Mouse (Mus musculus) monocyte, adult 59 days (primary cell): Measurements from ENCODE around the gene Olfr1082. TPM values are rescaled to one million over a fixed set of nuclear protein-coding genes. Genes with fewer than 3 reads are reported as not detected.

Experiments
- total RNA-seq, 2 experiments: library from RNA; stranded (reverse); gene quantifications; one replicate each; pipeline ENCODE4 v1.2.4; 2023

The Olfr1082 gene
- total RNA-seq: not detected

GRCm38 (mm10) chr2:86598866-86599265, at the start of gene Olfr1082:
Gene Olfr1082, minus strand, starts transcription at chr2:86598966.

GRCm38 (mm10) chr2:86639625-86640024, 40.9 kb upstream of the Olfr1082 start, which contains the start of gene Olfr1084:
Gene Olfr1084, minus strand, starts transcription at chr2:86639725.

GRCm38 (mm10) chr2:86558135-86558534, 40.6 kb downstream of the Olfr1082 start, which contains the start of gene Olfr1080:
Gene Olfr1080, minus strand, starts transcription at chr2:86558235.

Other genes with a start within 250 kb of the Olfr1082 start
- gene Olfr1055, start 248.7 kb downstream of the Olfr1082 start, total RNA-seq: not detected
- not detected for gene Olfr1056, start 236.5 kb downstream of the Olfr1082 start, total RNA-seq
- gene Olfr1057, start 220.6 kb downstream of the Olfr1082 start, total RNA-seq: not detected
- gene Olfr1058, start 210.4 kb downstream of the Olfr1082 start, total RNA-seq: not detected
- not detected for gene Olfr1061, start 184.9 kb downstream of the Olfr1082 start, total RNA-seq
- not detected for gene Olfr1062, start 172.2 kb downstream of the Olfr1082 start, total RNA-seq
- gene Olfr1065, start 148.4 kb downstream of the Olfr1082 start, total RNA-seq: not detected
- not detected for gene Olfr1066, start 142.7 kb downstream of the Olfr1082 start, total RNA-seq
- gene Olfr228, start 111.6 kb downstream of the Olfr1082 start, total RNA-seq: not detected
- not detected for gene Olfr1076, start 90.5 kb downstream of the Olfr1082 start, total RNA-seq
- not detected for gene Olfr1079, start 56.5 kb downstream of the Olfr1082 start, total RNA-seq
- not detected for gene Olfr1080, start 40.7 kb downstream of the Olfr1082 start, total RNA-seq
- not detected for gene Olfr1084, start 40.8 kb upstream of the Olfr1082 start, total RNA-seq
- not detected for gene Olfr1085, start 63.1 kb upstream of the Olfr1082 start, total RNA-seq
- not detected for gene Olfr1086, start 81.1 kb upstream of the Olfr1082 start, total RNA-seq
- not detected for gene Olfr1087, start 99.4 kb upstream of the Olfr1082 start, total RNA-seq
- gene Olfr1089, start 134.7 kb upstream of the Olfr1082 start, total RNA-seq: not detected
- not detected for gene Olfr1090, start 160.0 kb upstream of the Olfr1082 start, total RNA-seq
- gene Olfr1093, start 183.5 kb upstream of the Olfr1082 start, total RNA-seq: not detected
- gene Olfr141, start 211.1 kb upstream of the Olfr1082 start, total RNA-seq: not detected
- not detected for gene Olfr1094, start 225.7 kb upstream of the Olfr1082 start, total RNA-seq